Mouse (Mus musculus): Measurements from ENCODE around the gene Mbtps1.

- TF ChIP-seq GATA1 (IDR thresholded peaks at IDR 0.05; ENCODE audit: borderline replicate concordance, low read length) (no peak), FLI1 (IDR thresholded peaks at IDR 0.05; ENCODE audit: low read length) (no peak)
Measured at GRCm38 (mm10) chr8:119478684-119479083, 79.9 kb downstream of the Mbtps1 start.

All from megakaryocyte, embryonic 14.5 days (primary cell).